Mouse (Mus musculus) retina, embryonic 14.5 days (tissue): ENCODE results near the gene Pcyox1.
"Not testable (repeated sequence)": the region's sequence is repeated elsewhere in the genome, so short reads cannot be mapped to it uniquely, and the experiment has no call there.

ENCODE experiments used
- DNase-seq: peaks from one replicate; pipeline ENCODE4 v3.0.0-alpha.2; 2015; ENCODE audit warnings: low spot score

Gene Pcyox1

DNA sequence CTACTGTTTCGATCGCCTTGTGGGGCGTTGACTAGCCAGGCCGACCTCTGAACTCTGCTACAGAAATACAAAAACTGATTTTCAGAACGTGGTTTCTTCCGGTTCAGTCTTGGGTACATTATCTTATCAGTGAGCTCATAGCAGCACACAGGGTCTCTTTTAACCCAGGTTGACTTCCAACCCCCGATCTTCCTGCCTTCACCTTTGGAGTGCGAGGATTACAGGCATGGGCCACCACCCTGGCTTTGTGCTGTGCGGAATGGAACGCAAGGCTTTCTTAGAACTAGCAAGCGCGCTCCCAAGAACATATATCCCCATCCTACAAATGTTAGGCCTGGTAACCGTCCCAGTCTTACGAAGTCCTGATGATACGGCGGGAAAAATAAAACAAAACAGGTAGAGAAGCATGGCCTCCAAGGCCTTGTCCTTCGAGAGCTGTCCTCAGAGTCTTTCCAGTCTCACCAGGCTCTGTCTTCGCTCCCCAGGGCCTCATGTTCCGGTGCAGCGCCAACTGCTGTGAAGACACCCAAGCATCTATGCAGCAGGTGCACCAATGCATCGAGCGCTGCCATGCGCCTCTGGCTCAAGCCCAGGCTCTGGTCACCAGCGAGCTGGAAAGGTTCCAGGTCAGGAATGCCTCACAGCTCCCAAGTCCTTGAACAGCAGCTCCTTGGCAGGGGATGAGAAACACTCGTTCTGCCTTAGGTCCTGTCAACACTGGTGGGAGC, 30.7 kb downstream of the Pcyox1 start:
- DNase-seq: peak; percentile 11

DNA sequence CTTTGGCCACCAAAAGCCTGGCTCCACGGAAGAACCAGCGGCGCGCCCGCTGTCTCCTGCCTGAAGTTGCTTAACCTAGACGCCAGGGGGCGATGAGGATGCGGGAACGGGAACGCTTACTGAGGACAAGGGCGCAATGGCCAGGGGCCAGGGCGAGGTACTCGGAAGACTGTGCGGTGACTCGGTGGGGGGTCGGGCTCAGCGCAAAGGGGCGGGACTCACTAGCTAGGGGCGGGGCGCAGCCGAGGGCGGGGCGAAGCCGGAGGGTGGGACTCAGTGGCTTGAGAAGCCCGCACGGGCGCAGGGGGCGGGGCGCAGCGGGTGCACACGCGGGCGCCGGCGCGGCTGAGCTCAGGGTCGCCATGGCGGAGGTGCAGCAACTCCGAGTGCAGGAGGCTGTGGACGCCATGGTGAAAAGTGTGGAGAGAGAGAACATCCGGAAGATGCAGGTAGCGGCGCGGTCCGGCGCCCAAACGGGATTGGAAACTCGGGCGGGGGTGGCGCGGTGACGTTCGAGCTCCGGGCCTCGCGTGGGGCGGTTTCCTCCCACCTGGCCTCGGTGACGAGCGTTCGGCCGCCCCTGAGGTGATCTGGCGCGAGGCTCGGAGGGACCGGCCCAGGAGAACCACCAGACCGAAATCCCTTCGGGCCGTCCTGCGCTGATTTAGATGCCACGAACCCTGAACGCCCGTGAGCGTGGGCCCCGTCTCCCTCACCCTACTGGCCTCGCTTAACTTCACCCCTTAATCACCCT, 31.4 kb downstream of the Pcyox1 start, which contains the start of gene Fam136a:
Gene Fam136a (plus strand): TSS at position 276 of the 754 bp plus-strand sequence.
- DNase-seq: peak; percentile 99

DNA sequence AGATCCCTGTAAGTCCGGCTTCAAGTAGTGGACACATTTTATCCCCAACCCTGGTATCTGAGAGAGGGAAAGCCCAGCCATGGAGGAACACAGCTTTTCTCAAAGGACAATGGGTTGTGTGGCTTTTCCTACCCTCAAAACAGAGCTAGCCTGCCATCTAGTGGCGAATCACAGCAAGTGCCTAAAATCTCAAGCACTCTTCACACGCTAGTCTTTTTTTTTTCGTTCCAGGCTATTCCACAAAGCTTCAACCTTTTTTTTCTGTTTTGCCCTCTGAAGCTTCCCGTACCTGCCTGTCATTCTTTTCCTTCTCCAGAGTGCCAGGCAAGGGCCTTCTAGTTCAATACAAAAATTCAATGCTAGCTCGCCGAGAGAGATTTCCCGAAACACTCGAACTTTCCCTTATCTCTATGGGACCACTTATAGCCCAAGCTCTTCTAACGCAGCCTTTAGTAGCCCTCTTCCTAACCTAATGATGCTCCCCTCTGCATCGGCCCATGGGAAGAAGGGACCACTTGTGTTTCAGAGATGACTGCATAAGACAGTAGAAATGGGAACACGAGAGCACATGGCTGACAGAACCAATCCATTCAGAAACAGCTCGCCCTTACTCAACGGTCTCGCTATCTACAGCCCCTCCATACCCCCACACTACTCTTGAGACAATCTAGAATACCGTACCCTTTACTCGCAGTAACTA, 32.4 kb downstream of the Pcyox1 start:
- peak; percentile 94 for DNase-seq

DNA sequence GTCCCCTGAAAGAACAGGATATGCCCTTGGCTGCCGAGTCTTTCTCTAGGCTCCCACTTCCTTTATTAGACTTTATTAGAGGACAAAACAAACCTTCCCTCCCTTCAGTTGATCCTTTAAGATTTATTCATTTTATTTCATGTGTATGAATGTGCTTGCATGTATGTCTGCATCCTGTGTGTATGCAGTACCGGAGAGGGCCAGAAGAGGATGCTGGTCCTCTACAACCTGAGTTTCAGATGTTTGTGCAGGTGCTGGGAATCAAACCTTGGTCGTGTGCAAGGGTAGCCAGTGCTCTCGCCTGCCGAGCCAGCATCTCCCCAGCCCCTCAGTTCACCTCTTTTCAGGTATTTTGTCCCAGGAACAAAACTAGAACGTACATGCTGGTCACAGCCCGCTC, 35.6 kb downstream of the Pcyox1 start:
- no peak for DNase-seq

- DNase-seq: no peak
These were observed 36.3 kb downstream of the Pcyox1 start for GRCm38 (mm10) chr6:86360691-86361090.

DNA sequence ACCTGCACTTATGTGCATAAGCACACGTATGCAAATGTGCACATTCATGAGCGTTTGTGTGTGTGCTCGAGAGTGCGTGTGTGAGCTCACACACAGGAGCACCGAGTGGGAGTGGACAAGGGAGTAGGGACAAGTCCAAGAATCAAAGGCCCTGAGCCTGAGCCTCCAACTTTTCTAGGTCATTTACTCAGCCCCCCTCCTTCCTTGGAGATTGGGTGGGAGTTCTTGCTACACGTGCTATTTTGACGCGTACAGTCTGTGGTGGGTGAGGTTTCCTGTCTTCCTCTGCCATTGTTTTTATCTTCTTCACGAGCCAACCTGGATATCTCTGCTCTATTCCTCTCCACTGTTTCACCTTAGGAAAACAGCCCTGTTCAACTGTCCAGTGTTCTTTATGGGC, 40.0 kb downstream of the Pcyox1 start:
- DNase-seq: no peak

DNA sequence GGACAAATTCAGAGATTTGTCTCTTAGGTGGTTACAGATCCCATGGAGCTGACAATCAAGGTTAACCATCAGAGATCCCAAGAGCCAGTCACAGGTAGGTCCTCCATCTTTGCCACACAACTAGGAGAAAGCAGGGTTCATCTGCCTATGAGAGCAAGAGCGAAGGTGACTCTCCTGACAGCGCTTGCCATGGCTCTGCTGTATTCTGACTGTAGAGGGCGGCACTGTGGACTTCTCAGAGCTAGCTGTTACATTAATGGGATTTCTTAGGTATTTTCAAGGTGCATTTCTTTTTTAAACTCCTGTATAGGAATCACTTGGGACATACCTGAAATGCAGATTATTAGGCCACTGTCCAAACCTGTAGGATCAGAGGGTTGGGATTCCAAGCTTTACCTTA, 42.0 kb downstream of the Pcyox1 start:
- DNase-seq: no peak

DNA sequence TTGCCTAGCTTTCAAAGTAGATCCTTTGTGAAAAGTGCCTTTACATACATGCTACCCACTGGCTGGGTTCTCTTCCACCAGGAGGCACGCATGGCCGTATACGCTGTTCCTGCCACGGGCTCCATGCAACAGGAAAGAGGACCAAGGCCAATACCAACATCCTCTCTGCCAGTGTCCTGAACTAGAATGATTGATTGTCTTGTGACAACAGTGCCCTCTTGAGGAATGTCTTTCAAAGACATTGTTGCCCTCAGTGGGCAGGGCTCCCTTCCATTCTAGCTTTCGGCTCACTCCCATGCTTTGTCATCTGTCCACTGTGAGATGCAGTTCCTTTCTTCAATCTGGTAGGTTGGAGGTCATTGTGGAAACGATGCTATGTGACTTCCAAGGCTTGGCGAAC, 47.7 kb downstream of the Pcyox1 start:
- peak; percentile 63 for DNase-seq

GRCm38 (mm10) chr6:86346063-86346462, 50.9 kb downstream of the Pcyox1 start:
- no peak for DNase-seq

- peak; percentile 24 for DNase-seq
These were observed 53.3 kb downstream of the Pcyox1 start for GRCm38 (mm10) chr6:86343656-86344055.

- DNase-seq: not testable (repeated sequence)
These were observed 60.6 kb downstream of the Pcyox1 start for GRCm38 (mm10) chr6:86336340-86336739.
